Mouse (Mus musculus) forebrain, embryonic 10.5 days (tissue): ENCODE measurements around the gene Radil. TPM values are rescaled to one million over a fixed set of nuclear protein-coding genes. Genes with fewer than 3 reads are reported as not detected.

ENCODE experiments used
- DNase-seq: peaks from one replicate; pipeline ENCODE4 v3.0.0-alpha.2; 2017; ENCODE audit warnings: low spot score; ENCODE audit errors: extremely low spot score
- H3K27ac ChIP-seq: fragments of 300-500 bp; sonication (generic); 2 replicates; pipeline ENCODE4 v1.5.1; 2016; ENCODE audit warnings: mild to moderate bottlenecking
- H3K27me3 ChIP-seq: fragments of 300-500 bp; sonication (generic); 2 replicates; pipeline ENCODE4 v1.6.1; 2016; ENCODE audit warnings: mild to moderate bottlenecking; ENCODE audit not compliant: poor library complexity, severe bottlenecking
- H3K36me3 ChIP-seq: fragments of 300-500 bp; sonication (generic); replicated peaks from 2 replicates; pipeline ENCODE4 v1.6.1; 2016; ENCODE audit warnings: mild to moderate bottlenecking, moderate library complexity
- H3K4me1 ChIP-seq: fragments of 300-500 bp; sonication (generic); 2 replicates; pipeline ENCODE4 v1.6.1; 2016
- H3K4me3 ChIP-seq: fragments of 300-500 bp; sonication (generic); 2 replicates; pipeline ENCODE4 v1.5.1; 2016; ENCODE audit warnings: mild to moderate bottlenecking, moderate library complexity
- H3K9me3 ChIP-seq: fragments of 300-500 bp; sonication (generic); 2 replicates; pipeline ENCODE4 v1.6.1; 2016; ENCODE audit warnings: mild to moderate bottlenecking, moderate library complexity
- WGBS: fragments of 180-500 bp; shearing (Covaris S2); methylation state at CpG from one replicate; pipeline ENCODE4 v1.1.7; 2016; 5-methylcytosine and 5-hydroxymethylcytosine counted together
- polyA plus RNA-seq: library from polyadenylated mRNA; unstranded; fragments of >200 nt; fragmentation: Nextera tagmentation; extraction: Ambion mirVana; gene quantifications from 2 replicates; pipeline ENCODE4 v1.2.1, GENCODE M21; 2016

Radil gene
- polyA plus RNA-seq, 1 experiment from 2014 or later = 2.8 TPM

DNA sequence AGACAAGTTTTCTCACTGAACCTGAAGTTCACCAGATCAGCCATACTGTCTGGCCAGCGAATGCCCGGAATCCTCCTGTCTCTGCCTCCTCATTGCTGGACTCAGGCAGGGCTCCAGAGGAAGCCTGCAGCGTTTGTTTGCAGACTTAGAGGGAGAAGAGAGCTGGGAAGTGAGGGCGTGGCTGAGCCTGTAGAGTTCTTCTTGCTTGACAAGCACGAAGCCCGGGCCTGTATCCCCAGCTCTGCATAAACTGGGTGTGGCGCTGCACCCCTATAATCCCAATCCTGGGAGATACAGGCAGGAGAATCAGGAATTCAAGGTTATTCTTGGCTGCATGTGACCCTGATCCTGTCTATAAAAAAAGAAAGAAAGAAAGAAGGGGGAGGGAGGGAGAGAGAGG lies 9.4 kb upstream of the Radil start:
- H3K27me3 ChIP-seq = no peaks in the 10 kb centered on the region
- no peak for DNase-seq
- no peaks in the 10 kb centered on the region; the same call in 1 of the 2 replicates for H3K9me3 ChIP-seq
- WGBS = 62% methylated on average over 7 of the region's 7 CpGs
- H3K4me3 ChIP-seq = no peak overlapping the region
- H3K27ac ChIP-seq = no peak overlapping the region
- no peaks in the 10 kb centered on the region for H3K4me1 ChIP-seq
- no peaks in the 10 kb centered on the region for H3K36me3 ChIP-seq

DNA sequence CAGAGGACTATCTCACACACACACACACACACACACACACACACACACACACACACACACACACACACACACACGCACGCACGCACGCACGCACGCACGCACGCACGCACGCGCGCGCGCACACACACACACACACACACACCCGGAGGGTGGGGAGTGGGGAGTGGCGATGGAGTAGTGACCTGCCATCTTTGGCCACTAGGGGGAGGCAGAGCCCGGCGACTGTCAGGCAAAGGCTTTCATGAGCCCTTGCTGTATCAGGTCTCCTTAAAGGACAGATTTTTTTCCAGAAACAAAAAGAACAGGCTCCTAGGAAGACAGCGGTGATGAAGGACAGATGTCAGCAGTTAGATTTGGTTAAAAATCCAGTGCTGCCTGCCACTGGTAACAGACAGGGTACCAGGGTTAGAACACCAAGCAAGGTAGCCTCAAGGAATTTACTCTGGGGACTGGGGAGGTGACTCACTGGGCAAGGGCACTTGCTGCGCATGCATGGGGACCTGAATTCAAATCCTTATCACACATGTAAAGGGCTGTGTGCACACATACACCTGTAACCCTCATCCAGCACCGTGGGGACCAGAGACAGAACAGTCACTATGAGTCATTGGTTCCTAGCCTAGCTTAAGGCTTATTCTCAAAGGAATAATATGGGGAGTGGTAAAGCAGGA lies 6.6 kb upstream of the Radil start:
- 27% methylated on average over 21 of the region's 21 CpGs for WGBS
- DNase-seq = peak; percentile 78
- Histone ChIP-seq H3K36me3 (no peaks in the 10 kb centered on the region), H3K4me3 (no peak overlapping the region; the same call in 1 of the 2 replicates), H3K4me1 (no peaks in the 10 kb centered on the region), H3K9me3 (no peaks in the 10 kb centered on the region), H3K27me3 (no peaks in the 10 kb centered on the region), H3K27ac (no peak overlapping the region)

DNA sequence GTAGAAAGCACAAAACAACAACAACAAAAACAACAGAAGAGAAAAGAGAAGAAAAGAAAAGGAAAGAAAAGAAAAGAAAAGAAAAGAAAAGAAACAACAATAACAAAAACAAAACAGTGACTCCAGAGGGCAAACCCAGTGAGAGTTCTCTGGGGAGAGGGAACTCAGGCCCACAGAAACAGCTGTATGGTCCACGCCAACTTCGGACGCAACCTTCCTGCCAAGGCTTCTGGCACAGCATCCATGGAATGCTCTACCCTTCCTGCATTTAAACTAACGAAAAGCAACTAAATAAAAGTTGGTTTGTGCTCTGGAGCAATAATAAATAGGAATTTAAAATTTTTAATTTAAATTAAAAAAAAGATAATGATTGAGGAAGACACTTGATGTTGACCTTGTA lies 5.8 kb upstream of the Radil start:
- Histone ChIP-seq H3K27me3 (no peaks in the 10 kb centered on the region), H3K4me3 (no peak overlapping the region), H3K27ac (no peak overlapping the region), H3K36me3 (no peaks in the 10 kb centered on the region), H3K4me1 (no peaks in the 10 kb centered on the region), H3K9me3 (no peaks in the 10 kb centered on the region)
- 95% methylated on average over 4 of the region's 4 CpGs for WGBS
- DNase-seq = no peak

DNA sequence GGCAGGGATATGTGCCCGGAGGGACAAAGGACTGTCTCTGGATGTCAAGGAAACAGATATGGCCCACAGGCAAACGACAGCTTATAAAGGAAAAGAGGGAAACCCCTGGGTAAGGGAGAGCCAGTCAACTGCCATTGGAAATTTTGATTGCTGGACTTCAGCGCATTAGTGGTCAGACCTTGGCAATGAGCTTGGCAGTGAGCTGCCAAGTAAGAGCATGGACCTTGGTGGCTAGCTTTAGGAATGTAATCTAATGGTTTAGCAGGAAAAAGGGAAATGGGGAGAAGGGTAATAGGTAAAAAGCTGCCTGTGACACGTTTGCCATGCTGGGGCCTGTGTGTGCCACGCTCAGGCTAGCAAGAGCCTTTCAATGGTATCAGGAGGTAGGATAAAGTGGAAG lies 5.0 kb upstream of the Radil start:
- no peaks in the 10 kb centered on the region; the same call in 1 of the 2 replicates for H3K27me3 ChIP-seq
- no peak overlapping the region for H3K4me3 ChIP-seq
- 88% methylated on average over 5 of the region's 5 CpGs for WGBS
- DNase-seq = no peak
- peaks cover 4% of the 10 kb centered on the region for H3K4me1 ChIP-seq
- H3K27ac ChIP-seq = no peak overlapping the region
- H3K36me3 ChIP-seq = no peaks in the 10 kb centered on the region
- H3K9me3 ChIP-seq = no peaks in the 10 kb centered on the region

DNA sequence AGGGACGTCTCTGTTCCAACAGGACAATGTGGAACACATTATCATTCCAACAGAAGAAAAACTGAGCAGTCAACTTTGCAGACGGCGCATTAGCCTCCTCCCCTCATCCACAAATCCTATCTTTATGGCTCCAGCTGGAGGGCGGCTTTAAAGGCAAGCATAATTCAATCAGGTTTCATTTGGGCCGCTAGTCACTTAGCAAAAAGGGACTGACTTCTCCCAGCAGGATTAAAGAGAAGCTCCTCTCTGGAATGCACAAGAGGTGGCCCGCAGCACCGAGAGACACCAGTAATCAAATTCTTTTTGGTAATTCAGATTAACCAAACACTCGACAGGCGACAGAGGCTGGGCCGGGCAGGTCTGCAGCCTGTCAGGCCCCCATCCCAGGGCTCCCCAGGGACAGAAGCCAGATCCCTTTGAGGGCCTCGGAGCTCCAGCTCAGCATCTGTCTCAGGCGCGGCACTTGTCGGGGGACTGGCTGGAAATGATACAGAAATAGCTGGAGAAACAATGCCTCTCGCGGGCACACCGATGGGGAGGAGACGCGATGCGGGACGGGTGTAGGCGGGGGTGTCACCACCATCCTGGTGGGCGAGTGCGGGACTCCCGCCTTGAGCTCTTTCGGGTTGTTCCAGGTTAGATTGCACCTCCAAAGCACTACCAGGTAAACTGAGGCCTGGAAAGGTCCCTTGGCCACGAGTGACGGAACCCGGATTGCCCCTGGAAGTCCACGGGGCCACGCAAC lies 765 bp downstream of the Radil start:
- under 1% methylated on average over 31 of the region's 31 CpGs for WGBS
- Histone ChIP-seq H3K9me3 (no peaks in the 10 kb centered on the region), H3K36me3 (no peaks in the 10 kb centered on the region), H3K27me3 (peaks cover 39% of the 10 kb centered on the region), H3K27ac (peak overlapping the region; percentile 80), H3K4me1 (peaks cover 34% of the 10 kb centered on the region), H3K4me3 (peak overlapping the region; percentile 75)
- DNase-seq = peak; percentile 43

DNA sequence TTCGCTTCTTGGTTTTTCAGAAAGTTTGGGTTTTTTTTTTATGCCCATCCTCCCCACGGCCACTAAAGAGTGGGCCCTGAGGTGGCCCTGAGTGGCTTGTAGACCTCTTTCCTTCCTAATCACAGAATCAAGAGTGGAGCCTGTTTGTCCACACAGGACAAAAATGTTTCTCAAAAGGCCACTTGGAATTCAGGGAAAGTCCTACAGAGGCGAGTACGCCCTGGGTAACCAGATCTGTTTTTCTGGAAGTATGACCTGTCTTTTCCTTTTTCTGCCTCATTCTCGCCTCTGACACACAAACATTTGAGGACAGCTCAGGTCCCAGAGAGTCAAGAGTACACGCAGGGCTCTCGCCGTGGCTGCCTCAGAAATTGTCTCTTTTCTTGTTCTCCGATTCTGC lies 1.5 kb downstream of the Radil start:
- Histone ChIP-seq H3K36me3 (no peaks in the 10 kb centered on the region), H3K27me3 (peaks cover 39% of the 10 kb centered on the region), H3K4me1 (peaks cover 38% of the 10 kb centered on the region), H3K9me3 (no peaks in the 10 kb centered on the region), H3K4me3 (0 out of 2 replicates have a peak overlapping the region, but pooled peaks have one; percentile 75), H3K27ac (no peak overlapping the region)
- DNase-seq = no peak
- 47% methylated on average over 9 of the region's 9 CpGs for WGBS

DNA sequence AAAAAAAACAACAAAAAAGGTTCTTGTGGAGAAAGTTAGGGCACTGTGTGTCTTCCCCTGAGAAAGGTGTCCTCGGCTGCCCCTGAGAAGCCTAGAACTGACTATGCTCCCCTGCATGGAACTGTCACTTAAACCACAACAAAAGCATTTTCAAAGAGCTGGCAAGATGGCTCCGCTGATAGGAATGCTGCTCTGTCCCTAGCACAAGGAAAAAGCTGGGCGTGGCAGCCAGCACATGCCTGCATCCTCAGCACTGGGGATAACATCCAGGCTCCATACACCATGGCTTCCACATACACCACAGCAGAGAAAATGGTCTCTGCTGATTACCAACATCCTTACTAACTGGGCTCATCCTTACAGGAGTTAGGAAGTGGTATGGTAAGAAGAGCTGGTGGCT lies 3.8 kb downstream of the Radil start:
- H3K9me3 ChIP-seq = no peaks in the 10 kb centered on the region
- H3K4me1 ChIP-seq = peaks cover 38% of the 10 kb centered on the region
- no peak overlapping the region for H3K27ac ChIP-seq
- peaks cover 39% of the 10 kb centered on the region for H3K27me3 ChIP-seq
- DNase-seq = no peak
- H3K36me3 ChIP-seq = no peaks in the 10 kb centered on the region
- H3K4me3 ChIP-seq = no peak overlapping the region
- WGBS = 81% methylated on average over 3 of the region's 3 CpGs

DNA sequence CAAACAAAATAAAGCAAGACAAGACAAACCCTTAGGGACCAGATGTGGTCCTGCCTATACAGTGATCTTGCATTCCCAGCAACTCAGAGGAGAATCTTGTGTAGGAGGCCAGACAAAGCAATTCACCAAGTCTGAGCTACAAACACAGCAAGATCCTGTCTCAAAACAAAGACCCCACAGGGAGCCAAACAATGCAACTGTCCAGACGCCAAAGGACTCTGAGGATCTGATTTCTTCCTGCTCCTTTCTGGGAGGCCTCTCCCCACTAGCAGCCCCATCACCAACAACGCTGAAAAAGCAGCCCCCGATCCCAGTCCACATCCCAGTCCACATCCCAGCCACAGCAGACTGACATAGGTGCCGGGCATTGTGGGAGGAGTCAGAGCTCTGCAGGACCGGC lies 4.6 kb downstream of the Radil start:
- WGBS = 10% methylated on average over 5 of the region's 5 CpGs
- Histone ChIP-seq H3K27ac (peak overlapping the region; percentile 40; the same call in 1 of the 2 replicates), H3K9me3 (no peaks in the 10 kb centered on the region), H3K36me3 (no peaks in the 10 kb centered on the region), H3K4me1 (peaks cover 38% of the 10 kb centered on the region), H3K4me3 (no peak overlapping the region), H3K27me3 (peaks cover 39% of the 10 kb centered on the region)
- DNase-seq = no peak

DNA sequence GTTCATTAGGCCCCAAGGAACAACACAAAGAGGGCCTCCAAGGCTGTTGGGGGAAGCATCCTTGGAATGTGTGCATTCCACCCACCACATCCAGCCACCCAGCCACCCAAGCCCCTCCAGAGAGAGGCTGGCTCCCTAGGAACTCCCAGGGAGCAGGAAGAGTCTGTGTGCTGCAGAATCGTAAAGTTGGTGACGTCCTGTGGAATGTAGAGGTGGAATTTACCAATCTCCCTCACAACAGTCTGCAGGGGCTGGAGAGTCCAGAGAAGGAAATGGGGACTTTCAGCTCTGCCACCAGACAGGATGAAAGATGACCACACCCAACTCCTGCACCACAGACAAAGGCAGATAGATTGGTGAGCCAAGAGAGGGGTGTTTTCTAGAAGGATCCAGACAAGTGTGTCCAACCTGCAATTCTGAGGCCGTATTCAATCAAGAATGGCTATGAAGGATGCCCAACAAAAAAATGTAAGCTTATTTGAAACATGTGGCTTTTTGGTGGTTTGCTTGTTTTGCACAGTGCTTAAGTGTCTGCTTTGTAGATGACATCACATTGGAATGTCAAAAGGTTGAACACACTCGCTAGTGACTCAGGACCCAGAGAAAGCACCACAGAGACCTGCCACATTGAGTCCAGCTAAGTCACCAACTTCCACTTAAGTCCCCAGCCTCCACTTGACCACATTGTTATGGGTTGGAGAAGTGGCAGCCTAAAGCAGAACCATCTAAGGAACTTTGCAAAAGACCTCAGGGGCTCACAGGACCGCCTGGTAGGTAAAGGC lies 5.7 kb downstream of the Radil start:
- no peaks in the 10 kb centered on the region for H3K9me3 ChIP-seq
- H3K4me3 ChIP-seq = no peak overlapping the region
- peak overlapping the region; percentile 16; the same call in 1 of the 2 replicates for H3K27ac ChIP-seq
- H3K4me1 ChIP-seq = peaks cover 27% of the 10 kb centered on the region
- DNase-seq = no peak
- WGBS = 84% methylated on average over 5 of the region's 5 CpGs
- peaks cover 32% of the 10 kb centered on the region for H3K27me3 ChIP-seq
- no peaks in the 10 kb centered on the region for H3K36me3 ChIP-seq

DNA sequence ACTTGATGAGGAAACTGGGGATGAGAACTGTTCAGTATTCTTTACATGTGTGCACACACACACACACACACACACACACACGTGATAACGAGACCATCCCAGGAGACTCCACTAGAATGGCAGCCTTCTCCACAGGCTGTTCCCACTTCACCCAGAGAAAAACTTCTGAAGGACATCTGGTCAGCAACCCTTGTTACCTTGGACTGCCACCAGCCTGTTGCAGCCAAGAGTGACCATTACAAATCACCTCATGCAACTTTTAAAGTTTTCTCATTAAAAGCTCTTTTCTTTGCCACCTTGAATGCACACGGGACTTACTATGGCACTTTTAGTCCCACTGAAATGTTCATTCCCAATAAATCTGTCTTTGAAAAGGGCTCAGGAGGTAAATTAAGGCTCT lies 13.6 kb downstream of the Radil start:
- Histone ChIP-seq H3K27ac (no peak overlapping the region), H3K36me3 (no peaks in the 10 kb centered on the region), H3K27me3 (no peaks in the 10 kb centered on the region), H3K4me3 (no peak overlapping the region), H3K4me1 (no peaks in the 10 kb centered on the region), H3K9me3 (no peaks in the 10 kb centered on the region)
- DNase-seq = no peak
- WGBS = 89% methylated on average over 3 of the region's 3 CpGs

DNA sequence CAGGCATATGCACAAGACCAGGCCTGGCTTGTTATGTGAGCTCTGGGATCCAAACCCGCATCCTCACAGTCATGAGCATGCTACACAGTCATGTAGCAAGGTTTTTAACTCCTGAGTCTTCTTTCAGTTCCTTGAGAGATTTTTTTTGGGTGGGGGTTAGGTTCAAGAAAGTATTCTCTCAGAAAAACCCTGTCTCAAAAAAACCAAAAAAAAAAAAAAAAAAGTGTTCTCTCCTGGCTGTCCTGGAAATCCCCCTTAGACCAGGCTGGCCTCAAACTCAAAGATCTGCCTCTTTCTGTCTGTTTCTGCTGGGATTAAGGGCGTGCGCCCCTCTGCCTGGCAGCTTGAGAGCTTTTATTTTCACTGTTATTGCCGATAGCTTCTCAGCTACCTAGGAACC lies 15.5 kb downstream of the Radil start:
- no peak overlapping the region for H3K4me3 ChIP-seq
- peaks cover 8% of the 10 kb centered on the region for H3K27me3 ChIP-seq
- no peak for DNase-seq
- no peaks in the 10 kb centered on the region for H3K4me1 ChIP-seq
- H3K9me3 ChIP-seq = no peaks in the 10 kb centered on the region
- WGBS = 80% methylated on average over 4 of the region's 4 CpGs
- no peaks in the 10 kb centered on the region for H3K36me3 ChIP-seq
- H3K27ac ChIP-seq = no peak overlapping the region

DNA sequence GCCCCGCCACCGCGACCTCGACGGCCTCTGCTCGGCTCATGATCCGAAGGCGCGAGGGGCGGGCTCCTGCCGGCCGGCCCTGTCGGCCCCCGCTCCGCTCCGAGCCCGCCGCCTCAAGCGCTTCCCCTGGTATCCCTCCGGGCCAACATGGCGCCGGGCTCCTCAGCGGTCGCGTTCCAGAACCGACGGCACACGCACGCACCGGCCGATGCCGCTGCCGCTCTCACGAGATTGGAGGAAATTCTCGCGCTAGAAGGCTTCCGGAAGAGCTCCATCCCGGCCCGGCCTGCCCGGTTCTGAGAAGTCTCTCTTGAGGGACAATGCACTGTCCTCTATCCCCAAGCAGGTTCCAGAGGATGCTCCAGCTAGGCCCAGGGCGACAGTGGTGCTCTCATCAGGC lies 21.0 kb downstream of the Radil start, which contains the start of gene Papolb:
Papolb (minus strand) TSS at position 162 of the 400 bp plus-strand sequence.
- peaks cover 36% of the 10 kb centered on the region for H3K27me3 ChIP-seq
- no peaks in the 10 kb centered on the region for H3K36me3 ChIP-seq
- H3K4me1 ChIP-seq = peaks cover 4% of the 10 kb centered on the region
- H3K4me3 ChIP-seq = peak within 1 kb of the TSS; percentile 39
- peaks cover 5% of the 10 kb centered on the region for H3K9me3 ChIP-seq
- no peak for DNase-seq
- H3K27ac ChIP-seq = 0 out of 2 replicates have a peak within 1 kb of the TSS, but pooled peaks have one; percentile 44
- 34% methylated on average over 41 of the region's 41 CpGs for WGBS
